Mouse (Mus musculus) gastrocnemius, adult 18-20 months (tissue): ENCODE results near the gene Myo5a. TPM values are rescaled to one million over a fixed set of nuclear protein-coding genes. Genes with fewer than 3 reads are reported as not detected.

Source experiments
- DNase-seq: peaks from one replicate; pipeline ENCODE4 v3.0.0; 2021; ENCODE audit warnings: low spot score
- total RNA-seq, 2 experiments: library from RNA; stranded (reverse); gene quantifications; 2 replicates each; pipeline ENCODE4 v1.2.3; 2021

Myo5a gene
- total RNA-seq, 2 experiments from 2014 or later = 9.5 to 12.7 TPM

- no peak for DNase-seq
Observed at GRCm38 (mm10) chr9:75246080-75246930, 175.5 kb downstream of the Myo5a start.

GRCm38 (mm10) chr9:75247870-75248269 lies 177.1 kb downstream of the Myo5a start:
- DNase-seq = no peak

- DNase-seq = no peak
Observed at GRCm38 (mm10) chr9:75248359-75248758, 177.5 kb downstream of the Myo5a start.

DNA sequence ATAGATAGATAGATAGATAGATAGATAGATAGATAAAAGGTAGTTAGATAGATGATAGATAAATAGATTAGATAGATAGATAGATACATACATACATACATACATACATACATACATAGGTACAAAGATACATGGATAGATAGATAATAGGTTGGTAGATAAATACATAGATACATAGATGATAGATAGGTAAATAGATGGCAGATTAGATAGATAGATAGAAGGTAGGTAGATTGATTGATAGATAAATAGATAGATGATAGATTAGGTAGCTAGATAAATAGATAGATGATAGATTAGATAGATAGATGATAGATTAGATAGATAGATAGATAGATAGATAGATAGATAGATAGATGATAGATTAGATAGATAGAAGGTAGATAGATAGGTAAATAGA lies 178.1 kb downstream of the Myo5a start:
- DNase-seq = no peak

DNA sequence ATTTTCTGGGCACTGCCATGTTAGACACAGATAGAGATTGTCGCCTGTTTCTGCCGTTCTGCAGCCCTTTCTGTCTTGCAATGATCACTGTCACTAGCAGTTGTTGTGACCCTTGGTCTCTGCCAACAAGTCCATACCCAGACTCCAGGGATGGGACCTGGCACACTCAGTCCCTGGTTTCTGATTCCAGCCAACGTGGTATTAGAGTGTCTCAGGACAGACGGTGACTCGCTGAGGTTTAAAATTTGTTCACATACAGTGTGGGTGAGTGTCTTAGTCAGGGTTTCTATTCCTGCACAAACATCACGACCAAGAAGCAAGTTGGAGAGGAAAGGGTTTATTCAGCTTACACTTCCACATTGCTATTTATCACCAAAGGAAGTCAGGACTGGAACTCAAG lies 182.3 kb downstream of the Myo5a start:
- DNase-seq = peak; percentile 71

GRCm38 (mm10) chr9:75253766-75254165 lies 183.0 kb downstream of the Myo5a start:
- no peak for DNase-seq

GRCm38 (mm10) chr9:75254196-75254955 lies 183.6 kb downstream of the Myo5a start:
- peak; percentile 80 for DNase-seq

DNA sequence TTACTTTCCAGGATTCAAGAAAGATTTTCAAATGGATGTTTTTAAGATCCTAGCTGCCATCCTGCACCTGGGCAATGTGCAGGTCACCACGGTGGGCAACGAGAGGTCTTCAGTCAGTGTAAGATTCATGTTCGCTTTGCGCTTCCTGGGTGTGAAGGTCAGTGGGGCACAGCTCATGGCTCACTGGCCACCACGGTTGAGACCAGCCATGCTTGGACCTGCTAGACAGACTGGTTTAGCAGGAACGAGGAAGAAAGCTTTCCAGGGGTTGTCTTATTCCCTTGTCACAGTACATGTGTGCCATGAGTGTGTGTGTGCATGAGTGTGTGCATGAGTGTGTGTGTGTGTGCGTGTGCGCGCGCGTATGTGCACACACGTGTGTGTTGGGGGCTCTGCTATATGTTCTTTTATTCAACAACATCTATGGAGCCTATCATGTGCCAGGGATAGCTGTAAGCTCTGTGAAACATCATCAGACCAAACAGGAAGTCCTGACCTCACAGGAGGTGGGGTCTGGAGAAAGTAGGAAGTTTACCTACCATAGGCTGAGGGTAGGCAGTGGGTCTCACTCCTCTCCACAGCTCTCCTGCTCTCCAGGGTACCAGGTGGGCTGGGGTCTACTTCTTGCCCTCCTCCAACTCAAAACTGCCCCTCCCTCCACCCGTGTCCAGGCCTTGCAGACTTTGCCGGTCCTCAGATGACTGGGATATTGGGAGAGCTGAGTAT lies 185.2 kb downstream of the Myo5a start:
- DNase-seq = no peak

DNA sequence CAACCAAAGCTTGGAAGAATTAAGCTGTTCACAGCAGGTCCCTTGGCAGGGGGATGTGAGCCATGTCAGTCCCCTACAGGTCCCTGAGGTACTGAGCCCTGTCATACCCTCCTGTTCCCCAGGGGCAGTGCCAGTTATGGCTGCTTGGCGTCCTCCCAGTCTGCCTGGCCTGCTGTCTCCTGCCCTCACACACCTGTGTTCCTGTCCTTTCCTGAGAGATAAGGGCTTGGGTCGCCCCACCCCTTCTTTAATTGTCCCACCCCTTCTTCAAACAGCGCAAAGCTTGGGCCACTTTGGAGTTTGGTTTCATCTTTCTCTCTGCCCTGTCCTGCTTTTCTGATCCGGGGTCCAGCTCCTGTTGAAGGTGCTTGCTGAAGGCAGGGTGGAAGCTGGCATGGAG lies 188.0 kb downstream of the Myo5a start:
- DNase-seq = no peak

- no peak for DNase-seq
Observed at GRCm38 (mm10) chr9:75259656-75260055, 188.8 kb downstream of the Myo5a start.

DNA sequence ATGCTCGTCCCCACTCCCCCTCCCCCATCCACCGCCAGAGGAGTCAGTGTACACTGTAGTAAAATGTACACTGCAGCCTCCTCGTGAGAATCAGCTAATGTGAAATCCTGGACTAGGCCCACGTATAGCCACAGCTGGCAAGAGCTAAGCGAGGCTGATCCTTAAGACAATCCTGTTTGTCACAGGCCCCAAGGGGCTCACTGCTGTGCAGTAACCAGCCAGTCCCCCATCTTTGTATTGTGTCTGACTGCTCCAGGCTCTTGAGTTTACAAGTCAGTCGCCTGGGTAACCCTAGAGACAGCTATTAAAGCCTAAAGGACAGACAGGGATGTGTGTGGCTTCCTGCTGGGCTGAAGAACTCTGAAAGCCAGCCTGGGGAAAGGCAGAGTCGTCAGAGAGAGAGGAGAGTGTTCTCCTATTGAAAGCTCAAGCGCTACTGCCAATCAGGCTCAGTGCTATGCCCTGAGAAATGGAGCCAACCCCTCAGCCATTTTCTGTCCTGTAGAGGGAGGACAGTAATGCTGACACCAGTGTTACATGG lies 190.6 kb downstream of the Myo5a start:
- DNase-seq = no peak

GRCm38 (mm10) chr9:75262235-75262826 lies 191.5 kb downstream of the Myo5a start:
- DNase-seq = no peak

GRCm38 (mm10) chr9:75264008-75264718 lies 193.3 kb downstream of the Myo5a start:
- no peak for DNase-seq

DNA sequence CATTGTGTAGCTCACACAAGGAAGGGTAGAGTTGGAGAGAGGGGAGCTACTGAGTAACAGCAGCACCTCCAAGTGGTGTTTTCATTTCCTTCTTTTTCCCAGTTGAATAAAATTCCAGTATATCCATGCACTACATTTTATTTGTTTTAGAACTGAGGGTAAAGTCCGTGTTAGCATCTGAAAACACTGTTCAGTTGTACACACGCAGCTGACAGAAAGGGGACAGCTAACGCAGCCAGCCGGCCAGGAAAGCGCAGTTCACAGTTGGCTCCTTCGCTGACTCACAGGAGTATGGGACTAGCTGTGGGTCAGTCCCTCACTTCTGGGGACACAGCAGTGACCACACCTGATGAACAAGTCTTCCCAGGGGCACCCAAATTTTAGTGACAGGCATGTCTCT lies 196.3 kb downstream of the Myo5a start:
- DNase-seq = no peak

GRCm38 (mm10) chr9:75270382-75270781 lies 199.6 kb downstream of the Myo5a start:
- DNase-seq = no peak

DNA sequence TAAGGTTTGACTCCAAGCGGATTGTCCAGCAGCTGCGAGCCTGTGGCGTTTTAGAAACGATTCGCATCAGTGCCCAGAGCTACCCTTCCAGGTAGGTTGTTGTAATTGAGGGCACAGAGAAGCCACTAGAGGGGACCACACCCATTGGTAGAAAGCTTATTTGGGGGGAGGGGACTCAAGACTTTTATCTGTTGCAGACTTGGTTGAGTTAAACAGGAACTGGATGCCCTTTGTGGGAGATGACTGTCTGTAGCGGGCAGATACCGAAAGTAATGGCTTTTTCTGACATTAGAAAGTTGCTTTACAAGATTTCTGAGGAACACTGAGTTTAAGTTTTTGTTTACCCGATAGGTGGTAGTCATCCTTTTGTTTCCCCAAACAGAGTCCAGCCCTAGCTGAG lies 200.7 kb downstream of the Myo5a start:
- no peak for DNase-seq
